Comparison of ENCODE assay signal across 10 mouse cellular contexts in genomic region chr1:134232326-134232725, GRCm38 (mm10). TPM values are rescaled to one million over a fixed set of nuclear protein-coding genes. Genes with fewer than 3 reads are reported as not detected.
A peak's percentile ranks its signal among the peaks of the same experiment; 100 is the strongest.
DNase-seq lines count a peak whose midpoint lies in the region; ATAC-seq and TF ChIP-seq lines count a peak whose summit lies in the region.
"Had no signal": no experiment of that assay in that cellular context is flagged by ENCODE, and none has a peak within 500 bp of the region (broad histone marks: within the 10 kb centered on the region; RNA-seq: fewer than 3 reads in every experiment).

No protein-coding gene starts in this region.

- 42% methylated on average over 8 of the region's 8 CpGs for WGBS in heart, adult 2 months
- 68% methylated on average over 8 of the region's 8 CpGs for WGBS in lung, embryonic 14.5 days
- WGBS in midbrain, postnatal 0 days = 66% methylated on average over 8 of the region's 8 CpGs
- 60% methylated on average over 8 of the region's 8 CpGs for WGBS in lung, adult 2 months

- TF ChIP-seq POLR2A in heart, adult 2 months (IDR thresholded peaks at IDR 0.05; ENCODE audit: insufficient read depth, low read depth, low read length) = no peak
- TF ChIP-seq POLR2A in lung, adult 2 months (IDR thresholded peaks at IDR 0.05; ENCODE audit: borderline replicate concordance, extremely low read depth, low read depth, low read length) = no peak

- H3K36me3 ChIP-seq in heart, adult 2 months (ENCODE audit: control insufficient read depth, insufficient read depth, low read length) = no peaks in the 10 kb centered on the region
- no peaks in the 10 kb centered on the region for H3K36me3 ChIP-seq in lung, embryonic 14.5 days (ENCODE audit: insufficient read depth)
- H3K36me3 ChIP-seq in midbrain, postnatal 0 days (ENCODE audit: insufficient read depth, low read length) = no peaks in the 10 kb centered on the region

- no peak overlapping the region for H3K4me2 ChIP-seq in lung, embryonic 14.5 days
- peak overlapping the region; percentile 92 for H3K4me2 ChIP-seq in midbrain, postnatal 0 days (ENCODE audit: low read depth, low read length, poor library complexity, severe bottlenecking)

- H3K9me3 ChIP-seq in lung, embryonic 14.5 days (ENCODE audit: low read depth, low read length) = no peaks in the 10 kb centered on the region
- no peaks in the 10 kb centered on the region for H3K9me3 ChIP-seq in midbrain, postnatal 0 days (ENCODE audit: low read length)

- ATAC-seq in lung, embryonic 14.5 days (ENCODE audit: insufficient read depth) = no peak
- ATAC-seq in midbrain, postnatal 0 days (ENCODE audit: low FRiP score) = no peak
- ATAC-seq in erythroblast, adult 5-6 weeks (replicated peaks; ENCODE audit: low FRiP score, poor library complexity, severe bottlenecking) = no peak

- H3K4me3 ChIP-seq in heart, adult 2 months = no peak overlapping the region
- no peak overlapping the region for H3K4me3 ChIP-seq in lung, embryonic 14.5 days (ENCODE audit: low read depth, low read length)
- H3K4me3 ChIP-seq in midbrain, postnatal 0 days (ENCODE audit: low read depth, low read length) = 0 out of 2 replicates have a peak overlapping the region, but pooled peaks have one; percentile 54
- no peak overlapping the region for H3K4me3 ChIP-seq in lung, adult 2 months (replicated peaks; ENCODE audit: extremely low read depth, low read depth, low read length)
- H3K4me3 ChIP-seq: myocyte had no signal

- H3K4me1 ChIP-seq in heart, adult 2 months (ENCODE audit: control insufficient read depth, insufficient read depth, low read length) = peaks cover 12% of the 10 kb centered on the region
- 0 out of 2 replicates have a peak, but pooled peaks cover 7% of the 10 kb centered on the region for H3K4me1 ChIP-seq in lung, embryonic 14.5 days (ENCODE audit: insufficient read depth)
- peaks cover 17% of the 10 kb centered on the region for H3K4me1 ChIP-seq in midbrain, postnatal 0 days (ENCODE audit: insufficient read depth, low read length)
- peaks cover 8% of the 10 kb centered on the region; the same call in 1 of the 2 replicates for H3K4me1 ChIP-seq in lung, adult 2 months (ENCODE audit: control insufficient read depth, insufficient read depth, low read length)

- peak overlapping the region; percentile 16; the same call in 1 of the 2 replicates for H3K9ac ChIP-seq in heart, adult 2 months (ENCODE audit: low read depth, low read length)
- H3K9ac ChIP-seq in lung, embryonic 14.5 days = no peak overlapping the region
- no peak overlapping the region for H3K9ac ChIP-seq in midbrain, postnatal 0 days (replicated peaks; ENCODE audit: low read length, poor library complexity, severe bottlenecking)

- no peaks in the 10 kb centered on the region; the same call in 1 of the 2 replicates for H3K27me3 ChIP-seq in heart, adult 2 months (ENCODE audit: control insufficient read depth, insufficient read depth, low read length)
- H3K27me3 ChIP-seq in lung, embryonic 14.5 days (ENCODE audit: insufficient read depth, low read length) = peaks cover 40% of the 10 kb centered on the region
- no peaks in the 10 kb centered on the region for H3K27me3 ChIP-seq in midbrain, postnatal 0 days (ENCODE audit: insufficient read depth, low read length)

- DNase-seq in heart, adult 2 months = no peak
- DNase-seq in heart, adult 9 months (ENCODE audit: low spot score in 2 of 2) = no peak
- DNase-seq in lung, embryonic 14.5 days = no peak
- DNase-seq in lung, postnatal 10 days = no peak
- DNase-seq in cerebellum, adult 9-11 months = peak; percentile 78
- peak; percentile 20 for DNase-seq in midbrain, postnatal 0 days (ENCODE audit: low spot score)
- DNase-seq in lung, adult 2 months = no peak

- no peaks in the 10 kb centered on the region for H3K79me2 ChIP-seq in heart, adult 2 months (replicated peaks; ENCODE audit: control insufficient read depth, insufficient read depth, low read length)

- TF ChIP-seq CTCF in heart, adult 2 months (IDR thresholded peaks at IDR 0.05) = no peak
- TF ChIP-seq CTCF in lung, embryonic 14.5 days (IDR thresholded peaks at IDR 0.05; ENCODE audit: low read depth) = no peak
- TF ChIP-seq CTCF in midbrain, postnatal 0 days (IDR thresholded peaks at IDR 0.05) = no peak
- TF ChIP-seq CTCF in lung, adult 2 months (IDR thresholded peaks at IDR 0.05; ENCODE audit: insufficient read depth, low read length) = no peak

- TF ChIP-seq EP300 in heart, adult 2 months (IDR thresholded peaks at IDR 0.05; ENCODE audit: insufficient read depth, low read depth, low read length) = no peak

- intact Hi-C loops in heart, adult 2 months (cut with DNase I) = loop anchor here (10.0 kb wide), 1 partner anchor 178 kb away; no protein-coding TSS in a partner anchor

- H3K27ac ChIP-seq in heart, adult 2 months = peak overlapping the region; percentile 73
- peak overlapping the region; percentile 1; the same call in 1 of the 2 replicates for H3K27ac ChIP-seq in lung, embryonic 14.5 days (ENCODE audit: low read depth)
- peak overlapping the region; percentile 6; the same call in 1 of the 2 replicates for H3K27ac ChIP-seq in midbrain, postnatal 0 days (ENCODE audit: low read depth, low read length)

RNA-seq across cellular contexts. Expression of gene Adora1, which starts 2.9 kb away (rescaled TPM):
- total RNA-seq in heart, adult 2 months (2021) = 10 to 100 TPM in 1 of 2 experiments, 1 to 10 TPM in 1; 9.6 to 15.0 TPM
- 18.6 and 19.4 TPM in 2 replicates for polyA plus RNA-seq in heart, adult 2 months (2012; rRNA removed)
- polyA plus RNA-seq in lung, embryonic 14.5 days (2014; fragmentation: Nextera tagmentation; extraction: Ambion mirVana) = 0.30 and 0.92 TPM in 2 replicates
- 45.1 and 54.2 TPM in 2 replicates for total RNA-seq in midbrain, postnatal 0 days (2014; rRNA removed)
- 32.5 and 35.6 TPM in 2 replicates for polyA plus RNA-seq in midbrain, postnatal 0 days (2015; fragmentation: Nextera tagmentation; extraction: Ambion mirVana)
- total RNA-seq in erythroblast, adult 5-6 weeks (2015; ENCODE audit: low replicate concordance) = not detected in 2 replicates
- not detected in 2 replicates for total RNA-seq in erythroblast, adult 5-6 weeks (2017; ENCODE audit: low replicate concordance)
- polyA plus RNA-seq in lung, adult 2 months (2012; rRNA removed) = 7.6 and 9.1 TPM in 2 replicates

RNA-seq across cellular contexts. Expression of gene Mybph, which starts 39.1 kb away (rescaled TPM):
- not detected for total RNA-seq in heart, adult 2 months (2021)
- 0.16 and 0.18 TPM in 2 replicates for polyA plus RNA-seq in heart, adult 2 months (2012; rRNA removed)
- polyA plus RNA-seq in lung, embryonic 14.5 days (2014; fragmentation: Nextera tagmentation; extraction: Ambion mirVana) = not detected in 2 replicates
- not detected in 2 replicates for total RNA-seq in midbrain, postnatal 0 days (2014; rRNA removed)
- 0.12 TPM in 1 of 2 replicates, not detected in the other for polyA plus RNA-seq in midbrain, postnatal 0 days (2015; fragmentation: Nextera tagmentation; extraction: Ambion mirVana)
- not detected in 2 replicates for total RNA-seq in erythroblast, adult 5-6 weeks (2015; ENCODE audit: low replicate concordance)
- not detected in 2 replicates for total RNA-seq in erythroblast, adult 5-6 weeks (2017; ENCODE audit: low replicate concordance)
- 0.14 and 7.7 TPM in 2 replicates for polyA plus RNA-seq in lung, adult 2 months (2012; rRNA removed)
- total RNA-seq: hematopoietic stem cell, adult 5-6 weeks had no signal

RNA-seq across cellular contexts. Expression of gene Chil1, which starts 50.4 kb away (rescaled TPM):
- under 1 TPM; 0.94 to 0.96 TPM for total RNA-seq in heart, adult 2 months (2021)
- polyA plus RNA-seq in heart, adult 2 months (2012; rRNA removed) = 1.7 and 2.7 TPM in 2 replicates
- polyA plus RNA-seq in lung, embryonic 14.5 days (2014; fragmentation: Nextera tagmentation; extraction: Ambion mirVana) = 0.54 TPM in 1 of 2 replicates, not detected in the other
- 0.47 and 3.0 TPM in 2 replicates for total RNA-seq in midbrain, postnatal 0 days (2014; rRNA removed)
- polyA plus RNA-seq in midbrain, postnatal 0 days (2015; fragmentation: Nextera tagmentation; extraction: Ambion mirVana) = 3.0 and 4.3 TPM in 2 replicates
- total RNA-seq in erythroblast, adult 5-6 weeks (2015; ENCODE audit: low replicate concordance) = 71.3 and 98.6 TPM in 2 replicates
- 29.3 and 58.3 TPM in 2 replicates for total RNA-seq in erythroblast, adult 5-6 weeks (2017; ENCODE audit: low replicate concordance)
- 1,144 and 1,277 TPM in 2 replicates for polyA plus RNA-seq in lung, adult 2 months (2012; rRNA removed)

RNA-seq across cellular contexts. Expression of gene Myog, which starts 57.5 kb away (rescaled TPM):
- total RNA-seq in heart, adult 2 months (2021) = not detected
- not detected in 2 replicates for polyA plus RNA-seq in heart, adult 2 months (2012; rRNA removed)
- not detected in 2 replicates for polyA plus RNA-seq in lung, embryonic 14.5 days (2014; fragmentation: Nextera tagmentation; extraction: Ambion mirVana)
- 0.11 and 0.19 TPM in 2 replicates for total RNA-seq in midbrain, postnatal 0 days (2014; rRNA removed)
- not detected in 2 replicates for polyA plus RNA-seq in midbrain, postnatal 0 days (2015; fragmentation: Nextera tagmentation; extraction: Ambion mirVana)
- not detected in 2 replicates for total RNA-seq in erythroblast, adult 5-6 weeks (2015; ENCODE audit: low replicate concordance)
- not detected in 2 replicates for total RNA-seq in erythroblast, adult 5-6 weeks (2017; ENCODE audit: low replicate concordance)
- polyA plus RNA-seq in lung, adult 2 months (2012; rRNA removed) = 1.7 TPM in 1 of 2 replicates, not detected in the other
- total RNA-seq: hematopoietic stem cell, adult 5-6 weeks had no signal

Comparison
In these comparisons a context has a peak if more than half of its experiments do, and no peak if none do; other contexts are left out.
1. RNA of gene Chil1, which starts 50.4 kb away (polyA plus RNA-seq): 1,144 to 1,277 TPM in lung, adult 2 months; 3.0 to 4.3 TPM in midbrain, postnatal 0 days, 1.7 to 2.7 TPM in heart, adult 2 months and 0.54 TPM in lung, embryonic 14.5 days; every median in the first group is over 100 times any median in the second.
2. DNase-seq: peak in cerebellum, adult 9-11 months (single experiment) and midbrain, postnatal 0 days (single experiment); none in heart, adult 2 months (0 of 2), heart, adult 9 months (0 of 2), lung, embryonic 14.5 days (single experiment), lung, postnatal 10 days (single experiment) and lung, adult 2 months (single experiment).
3. H3K27ac ChIP-seq: peak in every context shown above with its lines; median percentile 73 in heart, adult 2 months; 6 in midbrain, postnatal 0 days; 1 in lung, embryonic 14.5 days.